Mouse (Mus musculus): ENCODE measurements around the gene Olfr979.
"Not testable (repeated sequence)": the region's sequence is repeated elsewhere in the genome, so short reads cannot be mapped to it uniquely, and the experiment has no call there.

Olfr979 gene

DNA sequence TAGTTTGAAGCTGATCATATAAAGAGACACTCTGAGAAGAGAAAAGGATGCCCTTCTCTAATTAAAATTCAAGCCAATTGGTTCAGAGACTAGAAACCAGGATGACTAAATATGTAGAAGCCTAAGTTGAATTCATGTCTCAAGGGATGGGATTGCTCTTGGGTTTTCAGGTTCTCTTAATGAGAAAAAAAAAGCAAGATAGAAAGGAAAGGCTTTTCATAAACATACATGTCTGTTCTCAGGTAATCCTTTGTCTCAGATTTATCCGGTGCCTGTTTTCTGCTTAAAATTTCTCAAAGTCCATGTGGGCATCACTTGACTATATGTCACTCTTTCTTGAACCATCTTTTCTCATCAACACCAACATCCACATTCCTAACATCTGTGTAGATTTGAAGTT is at the start of gene Olfr979:
Olfr979 (minus strand) TSS at position 101 of the 400 bp plus-strand sequence.
- DNase-seq (ENCODE audit: low spot score) = no peak

DNA sequence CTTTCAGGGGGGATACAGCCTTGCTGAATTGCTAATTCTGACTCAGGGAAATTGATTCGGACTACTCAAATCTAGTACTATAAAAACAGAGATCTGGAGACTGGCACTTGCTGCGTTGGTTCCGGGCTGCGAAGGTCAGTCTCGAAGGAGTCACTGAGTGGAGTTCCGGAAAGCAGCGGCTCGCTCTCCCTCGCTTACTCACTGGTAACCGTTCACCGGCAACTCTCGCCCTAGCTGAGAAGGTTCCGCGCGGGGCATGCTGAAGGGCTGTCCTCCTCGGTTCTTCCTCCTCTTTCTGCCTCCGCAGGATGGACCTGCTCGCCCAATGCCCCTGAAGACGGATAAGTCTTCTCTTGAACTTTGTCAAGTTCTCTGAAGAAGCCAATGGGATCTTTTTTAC is 46.9 kb upstream of the Olfr979 start:
- DNase-seq (ENCODE audit: low spot score) = no peak

DNA sequence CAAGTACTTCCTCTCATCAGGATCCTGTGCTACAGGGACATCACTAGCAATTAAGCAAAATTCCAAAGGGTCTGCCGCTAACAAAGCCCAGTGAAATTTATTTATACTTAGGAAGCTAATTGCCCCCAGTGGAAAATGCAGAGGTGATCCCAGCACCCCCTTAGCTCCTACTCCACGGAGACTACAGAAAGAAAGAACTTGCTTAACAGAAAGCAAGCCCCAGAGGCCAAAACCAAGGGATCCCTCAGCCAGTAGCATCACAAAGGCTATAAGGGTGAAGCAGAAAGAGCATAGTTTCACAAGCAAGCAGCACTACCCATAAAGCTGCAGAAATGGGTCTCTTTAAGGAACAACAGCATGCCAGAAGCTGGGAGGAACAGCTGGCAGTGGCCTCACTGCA is 17.9 kb upstream of the Olfr979 start, which contains the start of gene Olfr981:
Olfr981 (plus strand) TSS at position 301 of the 400 bp plus-strand sequence.
- DNase-seq (ENCODE audit: low spot score) = no peak

DNA sequence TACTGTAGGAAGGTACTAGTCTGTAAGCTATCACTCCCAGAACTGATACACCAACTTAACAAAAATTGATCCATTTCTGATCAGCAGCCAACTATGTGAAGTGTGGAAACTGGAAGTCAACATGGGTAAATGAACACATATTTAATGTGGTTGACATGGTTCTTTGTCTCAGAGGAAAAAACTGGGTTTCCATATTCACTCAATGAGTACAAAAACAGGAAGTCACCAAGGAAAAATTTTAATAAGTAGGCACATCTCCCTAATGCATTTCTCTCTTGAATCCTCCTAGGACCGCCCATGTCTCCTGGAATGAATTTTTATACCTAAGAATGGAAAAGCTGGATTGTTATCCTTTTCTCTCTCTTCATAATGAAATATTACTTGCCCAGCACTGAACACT is 6.2 kb upstream of the Olfr979 start, which contains the start of gene Olfr980:
Olfr980 (minus strand) TSS at position 101 of the 400 bp plus-strand sequence.
- no peak for DNase-seq (ENCODE audit: low spot score)

DNA sequence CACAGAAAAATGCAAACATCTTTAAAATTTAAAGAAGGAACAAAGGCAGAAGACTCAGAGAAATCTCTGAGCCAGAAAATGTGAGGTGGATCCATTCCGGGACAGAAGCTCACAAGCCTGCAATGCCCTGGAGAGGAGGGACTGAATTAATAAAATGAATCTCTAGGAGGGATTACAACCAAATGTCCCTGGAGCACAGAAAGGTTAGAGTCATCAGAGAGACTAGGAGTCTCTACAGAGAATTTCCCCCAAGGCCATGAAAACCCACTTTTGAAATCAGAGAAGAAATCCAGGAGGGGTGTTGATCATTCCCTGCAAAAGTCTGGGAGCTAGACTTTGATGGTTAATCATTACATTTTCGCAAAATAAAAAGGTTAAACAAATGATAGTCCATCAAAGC is 11.5 kb downstream of the Olfr979 start, which contains the start of gene Olfr978:
Olfr978 (plus strand) TSS at position 301 of the 400 bp plus-strand sequence.
- no peak for DNase-seq (ENCODE audit: low spot score)

DNA sequence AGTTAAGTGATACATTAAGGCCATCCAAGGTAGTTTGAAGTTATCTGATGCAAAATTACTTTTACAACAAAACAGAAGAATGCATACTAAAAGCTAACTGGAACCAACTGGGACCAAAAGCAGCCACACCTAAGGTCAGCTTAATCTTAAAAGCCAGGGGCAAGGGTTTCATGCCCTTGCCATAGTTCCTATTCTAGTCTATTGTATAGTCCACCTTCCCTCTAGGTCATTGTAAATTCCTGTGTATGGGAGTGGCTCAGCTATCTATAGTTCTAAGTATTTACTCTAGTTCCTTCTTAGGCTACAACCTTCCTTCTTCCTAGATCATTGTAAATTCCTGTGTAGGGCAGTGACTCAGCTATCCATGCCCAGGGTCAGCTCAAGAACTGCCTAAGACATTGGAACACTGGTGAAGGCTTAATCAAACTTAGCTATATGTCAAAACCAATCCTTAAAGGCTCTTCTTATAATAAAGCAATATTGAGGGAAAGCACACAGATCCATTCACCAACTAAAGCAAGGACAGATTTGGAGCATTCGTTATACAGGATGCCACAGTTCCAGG is 26.6 kb downstream of the Olfr979 start:
- DNase-seq (ENCODE audit: low spot score) = not testable (repeated sequence)

DNA sequence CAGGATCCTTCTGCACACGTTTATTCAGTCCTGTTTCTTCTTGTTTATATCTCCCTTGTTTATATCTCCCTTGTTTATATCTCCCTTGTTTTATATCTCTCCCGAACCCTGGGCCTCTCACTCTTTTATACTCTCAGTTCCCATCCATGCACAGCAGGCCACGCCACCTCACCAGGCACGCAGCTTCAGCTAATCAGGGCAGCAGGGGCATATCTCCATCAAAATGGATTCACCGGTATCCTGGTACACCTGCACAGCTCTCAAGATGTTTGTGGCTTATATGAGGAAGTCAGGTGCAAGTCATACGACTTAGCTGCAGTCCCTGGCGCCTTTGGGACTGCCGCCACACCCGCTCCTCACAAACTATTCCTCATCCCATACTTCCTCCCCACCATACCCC is 42.2 kb downstream of the Olfr979 start, which contains the start of gene Olfr976:
Olfr976 (minus strand) TSS at position 101 of the 400 bp plus-strand sequence.
- not testable (repeated sequence) for DNase-seq (ENCODE audit: low spot score)

DNA sequence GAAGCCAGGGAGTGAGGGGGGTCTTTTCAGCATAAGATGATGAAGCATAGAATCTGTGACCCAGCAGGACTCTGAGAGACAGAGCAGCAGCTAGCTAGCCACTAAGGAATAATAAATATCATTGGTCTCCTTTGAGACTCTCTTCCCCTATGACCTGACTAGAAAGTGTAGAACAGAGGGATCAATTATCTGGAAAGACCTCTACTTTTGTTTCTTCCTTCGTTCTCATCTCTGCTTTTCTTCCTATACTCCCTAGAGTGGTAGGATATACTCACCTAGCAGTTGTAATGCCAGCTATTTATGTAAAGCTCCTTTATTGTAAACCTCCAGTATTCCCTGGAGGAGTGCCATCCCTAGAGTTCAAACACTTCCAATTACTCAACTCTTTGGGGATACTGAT is 51.3 kb downstream of the Olfr979 start, which contains the start of gene Olfr975:
Olfr975 (minus strand) TSS at position 101 of the 400 bp plus-strand sequence.
- DNase-seq (ENCODE audit: low spot score) = no peak
